In genomic region chr1:84621308-84621707, GRCm38 (mm10) we compare ENCODE assay signal across 8 mouse cellular contexts.
DNase-seq lines count a peak whose midpoint lies in the region; ATAC-seq lines count a peak whose summit lies in the region.

No protein-coding gene starts in this region.

- H3K9me3 ChIP-seq in forebrain, embryonic 11.5 days (ENCODE audit: control insufficient read depth, low read length): no peaks in the 10 kb centered on the region
- no peaks in the 10 kb centered on the region for H3K9me3 ChIP-seq in neural tube, embryonic 13.5 days
- H3K9me3 ChIP-seq in heart, embryonic 11.5 days (replicated peaks; ENCODE audit: control insufficient read depth, low read length): no peaks in the 10 kb centered on the region

- no peak overlapping the region for H3K27ac ChIP-seq in forebrain, embryonic 11.5 days (ENCODE audit: low read depth, low read length)
- peak overlapping the region; percentile 86 for H3K27ac ChIP-seq in neural tube, embryonic 13.5 days (replicated peaks)
- no peak overlapping the region for H3K27ac ChIP-seq in heart, embryonic 11.5 days (ENCODE audit: low read depth, low read length)

- H3K4me1 ChIP-seq in forebrain, embryonic 11.5 days (replicated peaks; ENCODE audit: control insufficient read depth, insufficient read depth, low read length): peaks cover 9% of the 10 kb centered on the region; the same call in 1 of the 2 replicates
- peaks cover 78% of the 10 kb centered on the region for H3K4me1 ChIP-seq in neural tube, embryonic 13.5 days (replicated peaks)
- peaks cover 3% of the 10 kb centered on the region; the same call in 1 of the 2 replicates for H3K4me1 ChIP-seq in heart, embryonic 11.5 days (ENCODE audit: control insufficient read depth, insufficient read depth, low read length)

- no peaks in the 10 kb centered on the region for H3K27me3 ChIP-seq in forebrain, embryonic 11.5 days (ENCODE audit: control insufficient read depth, insufficient read depth, low read length)
- no peaks in the 10 kb centered on the region for H3K27me3 ChIP-seq in neural tube, embryonic 13.5 days
- H3K27me3 ChIP-seq in heart, embryonic 11.5 days (ENCODE audit: control insufficient read depth, insufficient read depth, low read length): no peaks in the 10 kb centered on the region

- peak; percentile 79 for ATAC-seq in forebrain, embryonic 11.5 days (replicated peaks; ENCODE audit: low FRiP score)
- peak; percentile 91 for ATAC-seq in neural tube, embryonic 13.5 days (ENCODE audit: low read depth)
- ATAC-seq in heart, embryonic 11.5 days (replicated peaks; ENCODE audit: insufficient number of reproducible peaks, low FRiP score, low TSS enrichment): no peak
- no peak for ATAC-seq in monocyte, adult 5-6 weeks (replicated peaks; ENCODE audit: insufficient number of reproducible peaks, low FRiP score, low TSS enrichment, poor library complexity, severe bottlenecking)

- 58% methylated on average over 3 of the region's 3 CpGs for WGBS in forebrain, embryonic 11.5 days
- 17% methylated on average over 3 of the region's 3 CpGs for WGBS in neural tube, embryonic 13.5 days
- 74% methylated on average over 3 of the region's 3 CpGs for WGBS in heart, embryonic 11.5 days (ENCODE audit: insufficient replicate concordance)

- DNase-seq in testis, postnatal 10 days (ENCODE audit: low spot score): peak; percentile 43
- no peak for DNase-seq in testis, postnatal 14 days (ENCODE audit: low spot score)
- peak; percentile 70 for DNase-seq in forebrain, embryonic 11.5 days (ENCODE audit: low spot score)
- peak; percentile 25 for DNase-seq in layer of hippocampus, adult 9-10 months (ENCODE audit: low spot score)
- no peak for DNase-seq in spleen, adult 18-20 months

- H3K4me3 ChIP-seq in forebrain, embryonic 11.5 days (ENCODE audit: low read depth, low read length): no peak overlapping the region
- H3K4me3 ChIP-seq in neural tube, embryonic 13.5 days: no peak overlapping the region
- H3K4me3 ChIP-seq in heart, embryonic 11.5 days (ENCODE audit: low read depth, low read length): no peak overlapping the region

- H3K36me3 ChIP-seq in forebrain, embryonic 11.5 days (ENCODE audit: control insufficient read depth, insufficient read depth, low read length): no peaks in the 10 kb centered on the region
- H3K36me3 ChIP-seq in neural tube, embryonic 13.5 days: no peaks in the 10 kb centered on the region
- H3K36me3 ChIP-seq in heart, embryonic 11.5 days (ENCODE audit: control insufficient read depth, insufficient read depth, low read length): no peaks in the 10 kb centered on the region

- H3K9ac ChIP-seq in forebrain, embryonic 11.5 days (ENCODE audit: low read length): no peak overlapping the region
- H3K9ac ChIP-seq in neural tube, embryonic 13.5 days: peak overlapping the region; percentile 9; the same call in 1 of the 2 replicates
- H3K9ac ChIP-seq in heart, embryonic 11.5 days (ENCODE audit: low read depth, low read length): no peak overlapping the region

- no peak overlapping the region for H3K4me2 ChIP-seq in forebrain, embryonic 11.5 days (ENCODE audit: low read depth, low read length, severe bottlenecking)
- peak overlapping the region; percentile 12; the same call in 1 of the 2 replicates for H3K4me2 ChIP-seq in neural tube, embryonic 13.5 days
- H3K4me2 ChIP-seq in heart, embryonic 11.5 days: no peak overlapping the region

Comparison
In these comparisons a context has a peak if more than half of its experiments do, and no peak if none do; other contexts are left out.
1. DNase-seq: peak in testis, postnatal 10 days (single experiment), forebrain, embryonic 11.5 days (single experiment) and layer of hippocampus, adult 9-10 months (single experiment); none in testis, postnatal 14 days (single experiment) and spleen, adult 18-20 months (0 of 2).
2. ATAC-seq: peak in forebrain, embryonic 11.5 days (single experiment) and neural tube, embryonic 13.5 days (single experiment); none in heart, embryonic 11.5 days (single experiment) and monocyte, adult 5-6 weeks (single experiment).